Mouse (Mus musculus) C2C12 (cell line): Measurements from ENCODE around the gene Il18bp.

Experiments
- CTCF ChIP-seq: IDR thresholded peaks from one replicate; pipeline ENCODE4 v1.5.1; 2011; ENCODE audit not compliant: control insufficient read depth, insufficient read depth, insufficient read length
- USF1 ChIP-seq: IDR thresholded peaks from one replicate; pipeline ENCODE4 v1.6.1; 2011; ENCODE audit warnings: low read depth, mild to moderate bottlenecking, control low read depth, moderate library complexity

DNA sequence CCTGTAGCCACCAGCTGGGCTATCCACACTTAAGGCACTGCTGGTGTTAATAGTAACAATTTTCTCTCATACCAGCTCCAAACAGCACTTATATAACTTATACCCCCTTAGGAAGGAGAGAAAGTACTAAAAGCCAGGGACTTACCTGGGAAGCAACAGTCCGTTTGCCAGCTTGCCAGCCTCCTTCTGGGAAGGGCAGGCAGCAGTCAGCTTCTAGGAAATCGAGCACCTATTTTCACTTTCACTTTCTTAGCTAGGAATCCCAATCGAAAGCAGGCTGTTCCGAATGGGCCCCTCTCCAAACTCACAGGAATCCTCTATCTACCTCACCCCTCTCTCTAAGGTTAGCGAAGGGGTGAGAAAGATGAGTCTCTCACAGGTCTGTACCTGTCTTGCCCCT is 1.0 kb downstream of the Il18bp start:
- no peak for TF ChIP-seq CTCF
- no peak for TF ChIP-seq USF1
